Mouse (Mus musculus) MEL (cell line): Measurements from ENCODE around the gene Reep6. TPM values are rescaled to one million over a fixed set of nuclear protein-coding genes. Genes with fewer than 3 reads are reported as not detected.

Source experiments
- DNase-seq: peaks from one replicate; pipeline ENCODE4 v3.0.0; 2011; ENCODE audit warnings: low read depth, low spot score
- H3K27ac ChIP-seq: 2 replicates; pipeline ENCODE4 v1.5.1; 2012; ENCODE audit warnings: low read depth, mild to moderate bottlenecking, control low read depth, low read length, moderate library complexity; ENCODE audit not compliant: control insufficient read depth
- H3K27me3 ChIP-seq, 2 experiments: fragments of 150-350 bp in 1 of 2; sonication (generic) in 1 of 2; 2 replicates each; pipeline ENCODE4 v1.6.1; 2012; ENCODE audit warnings: low read length in 2 of 2, mild to moderate bottlenecking in 2 of 2, improper control_type of control experiment in 1 of 2, moderate library complexity in 1 of 2; ENCODE audit not compliant: insufficient read depth in 2 of 2, control insufficient read depth in 1 of 2
- H3K36me3 ChIP-seq, 2 experiments: 2 replicates each; pipeline ENCODE4 v1.6.1; 2012 to 2014; ENCODE audit warnings: low read length in 2 of 2, improper control_type of control experiment in 1 of 2, inconsistent platforms in 1 of 2, mild to moderate bottlenecking in 1 of 2; ENCODE audit not compliant: insufficient read depth in 2 of 2, control insufficient read depth in 1 of 2
- H3K4me1 ChIP-seq, 2 experiments: fragments of 150-350 bp in 1 of 2; sonication (generic) in 1 of 2; 2 replicates each; pipeline ENCODE4 v1.6.1; 2012; ENCODE audit warnings: low read length in 2 of 2, improper control_type of control experiment in 1 of 2, mild to moderate bottlenecking in 1 of 2; ENCODE audit not compliant: insufficient read depth in 2 of 2, control insufficient read depth in 1 of 2
- H3K4me3 ChIP-seq, 2 experiments: fragments of 150-350 bp in 1 of 2; sonication (generic) in 1 of 2; 2 replicates each; pipeline ENCODE4 v1.5.1; 2012; ENCODE audit warnings: low read depth in 2 of 2, low read length in 2 of 2, mild to moderate bottlenecking in 2 of 2, moderate library complexity in 2 of 2, control low read depth in 1 of 2, improper control_type of control experiment in 1 of 2; ENCODE audit not compliant: control insufficient read depth in 1 of 2, insufficient read depth in 1 of 2
- H3K79me2 ChIP-seq: 2 replicates; pipeline ENCODE4 v1.6.1; 2012; ENCODE audit warnings: mild to moderate bottlenecking, low read length, moderate library complexity; ENCODE audit not compliant: control insufficient read depth, poor library complexity, insufficient read depth
- H3K9ac ChIP-seq: 2 replicates; pipeline ENCODE4 v1.6.1; 2012; ENCODE audit warnings: low read depth, mild to moderate bottlenecking, control low read depth, low read length, moderate library complexity; ENCODE audit not compliant: control insufficient read depth, poor library complexity, severe bottlenecking
- H3K9me3 ChIP-seq: fragments of 150-350 bp; sonication (generic); replicated peaks from 2 replicates; pipeline ENCODE4 v1.6.1; 2012; ENCODE audit warnings: mild to moderate bottlenecking, low read length, improper control_type of control experiment, moderate library complexity; ENCODE audit not compliant: insufficient read depth
- BHLHE40 ChIP-seq: IDR thresholded peaks from 2 replicates; pipeline ENCODE4 v1.6.1; 2012; ENCODE audit warnings: low read depth, mild to moderate bottlenecking, inconsistent platforms, low read length, improper control_type of control experiment, borderline replicate concordance
- CTCF ChIP-seq, 3 experiments: IDR thresholded peaks in 2 of 3; conservative IDR thresholded peaks in 1 of 3; 2 replicates each; pipeline ENCODE4 v1.5.1; 2011 to 2012; ENCODE audit warnings: low read length in 3 of 3, low read depth in 2 of 3, mild to moderate bottlenecking in 2 of 3, improper control_type of control experiment in 1 of 3, inconsistent platforms in 1 of 3, mixed read lengths in 1 of 3, moderate library complexity in 1 of 3; ENCODE audit not compliant: control insufficient read depth in 1 of 3, insufficient read depth in 1 of 3, poor library complexity in 1 of 3, severe bottlenecking in 1 of 3
- E2F4 ChIP-seq: IDR thresholded peaks from 2 replicates; pipeline ENCODE4 v1.6.1; 2011; ENCODE audit warnings: low read depth, low read length, improper control_type of control experiment, borderline replicate concordance
- ELF1 ChIP-seq: IDR thresholded peaks from 2 replicates; pipeline ENCODE4 v1.6.1; 2014; ENCODE audit warnings: low read depth, mild to moderate bottlenecking, inconsistent platforms, low read length, improper control_type of control experiment, moderate library complexity
- JUND ChIP-seq: IDR thresholded peaks from 2 replicates; pipeline ENCODE4 v1.6.1; 2011; ENCODE audit warnings: low read depth, mild to moderate bottlenecking, improper control_type of control experiment, low read length
- KAT2A ChIP-seq: conservative IDR thresholded peaks from 2 replicates; pipeline ENCODE4 v1.6.1; 2012; ENCODE audit warnings: low read depth, low read length, improper control_type of control experiment, inconsistent platforms
- MAX ChIP-seq: IDR thresholded peaks from 2 replicates; pipeline ENCODE4 v1.6.1; 2011; ENCODE audit warnings: low read length, improper control_type of control experiment
- MAZ ChIP-seq: IDR thresholded peaks from 2 replicates; pipeline ENCODE4 v1.6.1; 2012; ENCODE audit warnings: low read depth, mild to moderate bottlenecking, inconsistent platforms, low read length, improper control_type of control experiment
- MXI1 ChIP-seq: IDR thresholded peaks from 2 replicates; pipeline ENCODE4 v1.6.1; 2011; ENCODE audit warnings: mild to moderate bottlenecking, low read depth, low read length, improper control_type of control experiment
- MYC ChIP-seq: IDR thresholded peaks from 2 replicates; pipeline ENCODE4 v1.6.1; 2011; ENCODE audit warnings: low read depth, mild to moderate bottlenecking, low read length, improper control_type of control experiment, moderate library complexity
- RAD21 ChIP-seq: IDR thresholded peaks from 2 replicates; pipeline ENCODE4 v1.6.1; 2011; ENCODE audit warnings: mild to moderate bottlenecking, low read depth, low read length, improper control_type of control experiment
- RCOR1 ChIP-seq: IDR thresholded peaks from 2 replicates; pipeline ENCODE4 v1.6.1; 2012; ENCODE audit warnings: low read depth, mild to moderate bottlenecking, inconsistent platforms, low read length, improper control_type of control experiment
- SIN3A ChIP-seq: IDR thresholded peaks from 2 replicates; pipeline ENCODE4 v1.6.1; 2012; ENCODE audit warnings: low read length, improper control_type of control experiment, inconsistent platforms
- SMC3 ChIP-seq: IDR thresholded peaks from 2 replicates; pipeline ENCODE4 v1.6.1; 2011; ENCODE audit warnings: low read depth, low read length, improper control_type of control experiment
- TAL1 ChIP-seq: IDR thresholded peaks from 2 replicates; pipeline ENCODE4 v1.6.1; 2012; ENCODE audit warnings: mild to moderate bottlenecking, inconsistent platforms, low read length, moderate library complexity, mixed read lengths
- ZC3H11A ChIP-seq: IDR thresholded peaks from 2 replicates; pipeline ENCODE4 v1.6.1; 2012; ENCODE audit warnings: low read depth, mild to moderate bottlenecking, inconsistent platforms, low read length, improper control_type of control experiment
- ZNF384 ChIP-seq: IDR thresholded peaks from 2 replicates; pipeline ENCODE4 v1.6.1; 2012; ENCODE audit warnings: low read depth, mild to moderate bottlenecking, inconsistent platforms, low read length, improper control_type of control experiment
- polyA plus RNA-seq, 2 experiments: library from polyadenylated mRNA; stranded (reverse) in 1 of 2; unstranded in 1 of 2; fragments of >175 nt in 1 of 2; fragments of >200 nt in 1 of 2; gene quantifications; 2 replicates each; pipeline versions ENCODE4 v1.2.1 to v1.2.4; 2012; ENCODE audit warnings: low replicate concordance in 2 of 2, low read depth in 1 of 2; ENCODE audit not compliant: insufficient read length in 2 of 2, insufficient read depth in 1 of 2, missing spikeins in 1 of 2
- total RNA-seq: library from RNA; depleted of rRNA; stranded (reverse); fragments of 300-350 nt; gene quantifications from 2 replicates; pipeline ENCODE4 v1.2.3, GENCODE M21; 2012

Gene Reep6
- total and polyA plus RNA-seq, 3 experiments = 3.2 to 27.9 TPM; not detected in 1

GRCm38 (mm10) chr10:80348981-80349380 is 19.2 kb downstream of the Reep6 start:
- H3K9me3 ChIP-seq = no peaks in the 10 kb centered on the region
- H3K79me2 ChIP-seq = no peaks in the 10 kb centered on the region; the same call in 1 of the 2 replicates
- TF ChIP-seq BHLHE40 = no peak
- no peak for TF ChIP-seq JUND
- no peak for TF ChIP-seq E2F4
- no peak for TF ChIP-seq ZNF384
- no peak for TF ChIP-seq ELF1
- TF ChIP-seq MAZ = no peak
- TF ChIP-seq RCOR1 = no peak
- TF ChIP-seq TAL1 = no peak
- H3K4me3 ChIP-seq = no peak overlapping the region
- H3K4me1 ChIP-seq = peaks cover 22 to 33% of the 10 kb centered on the region in 2 experiments
- no peak for DNase-seq
- no peaks in the 10 kb centered on the region for H3K27me3 ChIP-seq
- peaks cover 0 to 23% of the 10 kb centered on the region in 2 experiments; a peak in 2 of 4 replicates for H3K36me3 ChIP-seq
- H3K9ac ChIP-seq = no peak overlapping the region
- no peak overlapping the region for H3K27ac ChIP-seq

- H3K79me2 ChIP-seq = no peaks in the 10 kb centered on the region; the same call in 1 of the 2 replicates
- H3K9ac ChIP-seq = no peak overlapping the region
- no peaks in the 10 kb centered on the region for H3K9me3 ChIP-seq
- H3K4me1 ChIP-seq = peaks cover 20 to 26% of the 10 kb centered on the region in 2 experiments
- H3K4me3 ChIP-seq = no peak overlapping the region
- DNase-seq = peak; percentile 91
- peaks cover 0 to 16% of the 10 kb centered on the region in 2 experiments; a peak in 2 of 4 replicates for H3K36me3 ChIP-seq
- no peak overlapping the region for H3K27ac ChIP-seq
- TF ChIP-seq SMC3 (peak; percentile 90), MYC (0 out of 2 replicates have a peak, but pooled peaks have one; percentile 12), JUND (no peak), SIN3A (no peak; the same call in 1 of the 2 replicates), MXI1 (peak; percentile 24; the same call in 1 of the 2 replicates), CTCF (IDR thresholded peaks at IDR 0.05 in 2 of 3, conservative IDR thresholded peaks at IDR 0.05 in 1 of 3; ENCODE audit: control insufficient read depth in 1 of 3, insufficient read depth in 1 of 3, low read depth in 2 of 3, low read length in 3 of 3, poor library complexity in 1 of 3, severe bottlenecking in 1 of 3) (peak; percentile 94 to 97 (median 95)), MAX (no peak), RAD21 (peak; percentile 52), KAT2A (no peak), MAZ (peak; percentile 44; the same call in 1 of the 2 replicates), ZC3H11A (peak; percentile 39)
- no peaks in the 10 kb centered on the region for H3K27me3 ChIP-seq
These were observed 20.5 kb downstream of the Reep6 start for GRCm38 (mm10) chr10:80350292-80350691.
